Mouse (Mus musculus) spleen, adult 2 months (tissue): Measurements from ENCODE around the gene Ms4a3. TPM values are rescaled to one million over a fixed set of nuclear protein-coding genes. Genes with fewer than 3 reads are reported as not detected.

Experiments
- DNase-seq, 2 experiments: peaks; one replicate each; pipeline versions ENCODE4 v3.0.0 to v3.0.0-alpha.2; 2012 to 2021; ENCODE audit warnings: low spot score in 2 of 2, low read depth in 1 of 2
- H3K27ac ChIP-seq: fragments of 200-500 bp; 2 replicates; pipeline ENCODE4 v1.5.1; 2012; ENCODE audit warnings: low read length, inconsistent platforms; ENCODE audit not compliant: insufficient read depth
- H3K27me3 ChIP-seq: fragments of 200-500 bp; 2 replicates; pipeline ENCODE4 v1.6.1; 2012; ENCODE audit warnings: mild to moderate bottlenecking, moderate library complexity, low read length, inconsistent platforms; ENCODE audit not compliant: control insufficient read depth, insufficient read depth
- H3K36me3 ChIP-seq: fragments of 200-500 bp; 2 replicates; pipeline ENCODE4 v1.6.1; 2012; ENCODE audit warnings: mild to moderate bottlenecking, low read length, inconsistent platforms; ENCODE audit not compliant: control insufficient read depth, insufficient read depth
- H3K4me1 ChIP-seq: fragments of 200-500 bp; 2 replicates; pipeline ENCODE4 v1.6.1; 2011; ENCODE audit warnings: inconsistent platforms; ENCODE audit not compliant: control insufficient read depth, insufficient read depth, insufficient read length
- H3K4me3 ChIP-seq: fragments of 200-500 bp; 2 replicates; pipeline ENCODE4 v1.5.1; 2011; ENCODE audit warnings: mild to moderate bottlenecking, inconsistent platforms; ENCODE audit not compliant: insufficient read depth, insufficient read length; ENCODE audit errors: extremely low read depth
- CTCF ChIP-seq: fragments of 200-500 bp; IDR thresholded peaks from 2 replicates; pipeline ENCODE4 v1.5.1; 2011; ENCODE audit warnings: mild to moderate bottlenecking, inconsistent platforms; ENCODE audit not compliant: insufficient read depth, insufficient read length, insufficient replicate concordance; ENCODE audit errors: extremely low read depth
- POLR2A ChIP-seq: fragments of 200-500 bp; IDR thresholded peaks from 2 replicates; pipeline ENCODE4 v1.6.1; 2011; ENCODE audit warnings: low read depth, low read length, inconsistent platforms
- WGBS: fragments of 180-500 bp; shearing (Covaris S2); methylation state at CpG from one replicate; pipeline ENCODE4 v1.1.7; 2018; 5-methylcytosine and 5-hydroxymethylcytosine counted together
- polyA plus RNA-seq: library from polyadenylated mRNA; depleted of rRNA; stranded (reverse); fragments of >200 nt; gene quantifications from 2 replicates; pipeline ENCODE4 v1.2.3, GENCODE M21; 2012

Gene Ms4a3
- polyA plus RNA-seq, 1 experiment, result 1.7 TPM

DNA sequence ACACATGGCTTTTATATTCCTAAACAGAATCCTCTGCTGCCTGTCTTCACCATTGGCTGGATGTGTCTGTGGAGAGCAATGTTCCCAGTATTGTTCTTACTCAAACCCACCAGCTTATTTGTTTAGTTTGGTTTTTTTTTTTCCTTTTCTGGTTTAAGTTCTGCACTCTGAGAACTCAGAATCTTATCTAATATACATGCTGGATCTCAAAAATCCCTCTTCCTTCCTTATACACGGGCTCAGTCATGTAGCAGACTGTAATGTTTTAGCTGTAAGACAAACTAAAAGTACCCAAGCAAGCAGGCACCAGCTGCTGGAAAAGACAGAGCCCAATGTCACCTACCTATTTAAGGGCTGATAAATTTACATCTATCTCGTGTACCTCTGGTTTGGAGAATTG is 25.8 kb downstream of the Ms4a3 start:
- Histone ChIP-seq H3K4me1 (no peaks in the 10 kb centered on the region), H3K4me3 (no peak overlapping the region), H3K36me3 (no peaks in the 10 kb centered on the region), H3K27ac (no peak overlapping the region), H3K27me3 (no peaks in the 10 kb centered on the region)
- 53% methylated on average over 2 of the region's 2 CpGs for WGBS
- no peak for DNase-seq
- TF ChIP-seq CTCF (no peak), POLR2A (no peak)

DNA sequence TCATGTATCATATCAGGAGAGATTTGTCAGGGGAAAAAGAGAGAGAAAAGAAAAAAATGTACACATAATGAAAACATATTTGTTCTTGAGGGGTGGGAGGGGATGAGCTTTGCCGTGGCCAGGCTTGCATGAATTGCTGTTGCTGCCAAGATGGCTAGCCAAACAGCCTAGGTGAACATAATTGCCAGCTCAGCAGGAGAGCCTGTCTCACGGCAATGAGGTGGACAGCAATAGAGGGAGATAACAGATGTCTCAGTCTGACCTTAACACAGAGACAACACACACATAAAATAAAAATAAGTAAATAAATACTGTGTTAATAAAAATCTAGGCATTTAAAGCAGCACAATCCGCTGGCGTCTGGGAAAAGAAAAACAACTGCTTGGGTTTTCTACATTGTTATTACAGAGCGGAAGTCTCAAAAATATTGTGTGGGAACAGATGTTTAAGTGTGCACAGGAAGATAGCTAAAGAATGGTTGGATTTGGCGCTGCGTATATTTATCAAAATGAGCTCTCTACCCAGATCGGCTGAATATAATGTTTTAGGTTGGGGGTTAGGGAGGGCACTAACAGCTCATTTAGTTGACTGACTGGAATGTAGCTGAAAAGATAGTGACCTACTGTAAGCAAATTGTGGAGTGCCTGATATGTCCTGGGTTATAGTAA is 26.7 kb downstream of the Ms4a3 start:
- no peak for DNase-seq
- Histone ChIP-seq H3K27ac (no peak overlapping the region), H3K27me3 (no peaks in the 10 kb centered on the region), H3K36me3 (no peaks in the 10 kb centered on the region), H3K4me3 (no peak overlapping the region), H3K4me1 (no peaks in the 10 kb centered on the region)
- TF ChIP-seq CTCF (no peak), POLR2A (no peak)
- 53% methylated on average over 8 of the region's 8 CpGs for WGBS

DNA sequence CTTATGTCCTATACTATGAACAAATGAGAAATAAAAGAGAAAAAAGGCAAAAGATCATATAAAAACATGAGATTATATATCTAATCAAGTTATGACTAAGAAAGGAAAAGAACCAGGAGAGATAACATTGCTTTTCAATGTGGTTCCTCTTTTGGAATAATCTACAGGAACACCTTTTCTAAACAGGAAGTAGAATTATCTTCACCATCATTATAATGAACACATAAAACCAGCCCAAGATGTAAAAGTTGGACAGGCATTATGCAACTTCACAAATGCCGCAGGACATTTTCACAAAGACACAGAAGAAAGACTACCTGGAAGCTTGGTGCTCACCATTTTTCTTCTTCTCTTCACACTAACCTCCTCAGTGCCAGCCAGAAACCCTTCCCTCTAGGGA is 27.6 kb downstream of the Ms4a3 start:
- no peaks in the 10 kb centered on the region for H3K36me3 ChIP-seq
- 32% methylated on average over 1 of the region's 1 CpGs for WGBS
- H3K4me3 ChIP-seq, result no peak overlapping the region
- DNase-seq, result no peak
- no peaks in the 10 kb centered on the region for H3K27me3 ChIP-seq
- TF ChIP-seq CTCF (no peak), POLR2A (no peak)
- H3K27ac ChIP-seq, result no peak overlapping the region
- H3K4me1 ChIP-seq, result no peaks in the 10 kb centered on the region

DNA sequence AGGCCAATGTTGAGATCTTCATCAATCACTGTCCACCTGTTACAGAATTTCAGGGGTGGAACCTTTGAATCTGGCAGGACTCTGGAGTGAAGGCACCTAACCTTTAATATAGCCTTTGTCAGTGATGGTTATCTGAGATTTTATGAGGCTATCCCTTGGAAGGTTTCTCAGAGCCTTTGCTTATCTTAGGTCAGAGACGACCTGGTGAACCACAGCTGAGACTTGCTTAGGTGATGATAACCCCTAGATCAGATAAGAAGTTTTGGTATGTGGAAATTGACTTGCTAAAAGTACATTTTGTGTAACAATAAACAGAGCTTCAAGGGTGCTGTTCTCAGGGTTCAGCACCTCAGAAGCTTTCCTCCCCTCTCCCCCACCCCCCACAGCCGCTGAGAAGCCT is 28.4 kb downstream of the Ms4a3 start:
- no peak overlapping the region for H3K4me3 ChIP-seq
- TF ChIP-seq CTCF (no peak), POLR2A (no peak)
- 62% methylated on average over 2 of the region's 2 CpGs for WGBS
- H3K4me1 ChIP-seq, result no peaks in the 10 kb centered on the region
- DNase-seq, result no peak
- H3K27me3 ChIP-seq, result no peaks in the 10 kb centered on the region
- no peaks in the 10 kb centered on the region for H3K36me3 ChIP-seq
- no peak overlapping the region for H3K27ac ChIP-seq

DNA sequence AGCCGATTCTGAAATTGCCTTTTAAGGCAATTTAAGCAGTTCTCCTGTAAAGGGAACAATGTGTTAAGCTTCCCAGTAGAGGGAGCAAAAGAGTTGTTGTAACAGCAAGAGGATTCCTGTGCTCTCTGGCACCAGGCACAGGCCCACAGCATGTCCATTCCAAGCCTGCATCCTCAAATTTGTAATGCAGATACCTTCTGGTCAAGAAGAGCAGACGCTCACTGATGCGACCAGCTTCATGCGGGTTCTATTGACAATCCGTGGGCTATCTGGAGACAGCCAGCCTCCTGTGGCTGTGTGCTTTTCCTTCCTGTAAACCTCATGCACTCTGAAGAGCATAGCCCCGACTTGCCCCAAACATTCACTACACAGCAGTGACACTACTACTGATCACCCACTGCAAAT is 29.1 kb downstream of the Ms4a3 start:
- no peaks in the 10 kb centered on the region for H3K4me1 ChIP-seq
- peak in 1 of 2 experiments; percentile 52 for DNase-seq
- TF ChIP-seq CTCF (peak; percentile 32; the same call in 1 of the 2 replicates), POLR2A (no peak)
- no peaks in the 10 kb centered on the region for H3K27me3 ChIP-seq
- no peaks in the 10 kb centered on the region for H3K36me3 ChIP-seq
- no peak overlapping the region for H3K4me3 ChIP-seq
- H3K27ac ChIP-seq, result no peak overlapping the region
- WGBS, result 7% methylated on average over 6 of the region's 6 CpGs

DNA sequence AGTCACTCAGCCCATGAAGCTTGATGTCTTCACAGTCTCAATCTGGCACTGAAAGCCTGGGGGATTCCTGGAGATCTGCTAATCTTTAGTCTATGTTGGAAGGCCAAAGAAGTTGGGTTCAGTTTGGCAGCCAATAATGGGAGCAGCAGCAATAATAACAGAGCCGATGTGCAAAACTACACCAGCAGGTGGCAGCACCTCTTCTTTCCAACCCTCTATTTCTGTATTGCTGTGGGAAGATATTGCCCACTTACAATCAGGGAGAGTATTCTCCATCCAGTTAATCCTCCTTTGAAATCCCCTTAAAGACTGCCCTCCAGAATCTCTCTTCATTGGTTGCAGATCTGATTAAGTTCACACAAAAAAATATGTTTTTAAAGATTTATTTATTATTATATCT is 32.5 kb downstream of the Ms4a3 start:
- TF ChIP-seq CTCF (peak; percentile 33; the same call in 1 of the 2 replicates), POLR2A (no peak)
- DNase-seq, result peak; percentile 18 to 50
- Histone ChIP-seq H3K4me1 (no peaks in the 10 kb centered on the region), H3K27ac (no peak overlapping the region), H3K36me3 (no peaks in the 10 kb centered on the region), H3K4me3 (no peak overlapping the region), H3K27me3 (no peaks in the 10 kb centered on the region)
- WGBS, result 0% methylated on average over 1 of the region's 1 CpGs

DNA sequence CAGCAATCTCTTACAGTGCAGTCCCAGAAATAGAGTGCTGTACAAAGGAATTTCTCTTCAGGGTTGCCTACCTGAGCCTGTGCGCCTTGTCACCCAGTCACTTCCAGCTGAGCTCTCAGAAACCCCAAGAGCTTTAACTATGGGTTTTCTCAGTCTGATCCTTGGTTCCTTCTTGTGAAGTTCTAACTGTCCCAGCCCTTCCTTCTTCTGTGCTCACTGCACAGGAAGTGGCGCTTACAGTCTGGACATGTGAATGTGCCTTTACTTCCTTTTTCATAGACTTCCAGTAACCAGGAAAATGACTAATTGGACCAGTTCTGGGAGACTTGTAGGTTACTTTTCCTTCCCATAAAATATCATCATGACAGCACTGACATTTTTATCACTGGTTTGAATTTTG is 36.0 kb downstream of the Ms4a3 start, which contains the start of gene Ms4a6d:
TSS of gene Ms4a6d (minus strand) at position 247 of the 400 bp plus-strand sequence.
- Histone ChIP-seq H3K4me1 (peaks cover 3% of the 10 kb centered on the region; the same call in 1 of the 2 replicates), H3K4me3 (no peak within 1 kb of the TSS), H3K36me3 (no peaks in the 10 kb centered on the region), H3K27ac (no peak within 1 kb of the TSS), H3K27me3 (no peaks in the 10 kb centered on the region)
- TF ChIP-seq POLR2A, result no peak
- no peak for TF ChIP-seq CTCF
- WGBS, result 62% methylated on average over 2 of the region's 2 CpGs
- DNase-seq, result no peak
